Mouse (Mus musculus): Measurements from ENCODE around the gene Armh3.
A peak's percentile ranks its signal among the peaks of the same experiment; 100 is the strongest.

The Armh3 gene

GRCm38 (mm10) chr19:45903861-45904260 is 94.4 kb downstream of the Armh3 start:
- DNase-seq, result no peak

- no peak for DNase-seq
These were observed 95.8 kb downstream of the Armh3 start for GRCm38 (mm10) chr19:45902390-45903035.

- DNase-seq, result no peak
These were observed 97.5 kb downstream of the Armh3 start for GRCm38 (mm10) chr19:45900836-45901235.

GRCm38 (mm10) chr19:45895726-45896125 is 102.6 kb downstream of the Armh3 start:
- no peak for DNase-seq

DNA sequence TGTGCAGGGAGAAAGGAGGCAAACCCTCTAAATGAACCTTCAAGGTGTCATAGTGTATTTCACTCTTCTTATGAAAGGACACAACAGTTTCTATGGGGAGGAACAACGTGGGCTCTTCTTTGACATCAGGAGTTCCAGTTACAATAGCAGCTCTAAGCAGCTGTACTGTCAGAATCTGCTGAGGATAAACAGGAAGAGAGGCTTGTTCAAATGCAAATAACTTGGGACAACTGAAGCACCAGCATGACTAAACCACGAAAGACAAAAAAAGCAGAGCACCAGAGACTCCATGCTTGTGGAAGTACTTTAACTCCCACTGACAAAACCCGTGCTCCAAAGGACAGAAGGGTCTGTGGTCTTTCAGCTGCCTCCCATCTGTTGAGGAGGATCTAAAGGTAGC is 116.2 kb downstream of the Armh3 start:
- no peak for DNase-seq

DNA sequence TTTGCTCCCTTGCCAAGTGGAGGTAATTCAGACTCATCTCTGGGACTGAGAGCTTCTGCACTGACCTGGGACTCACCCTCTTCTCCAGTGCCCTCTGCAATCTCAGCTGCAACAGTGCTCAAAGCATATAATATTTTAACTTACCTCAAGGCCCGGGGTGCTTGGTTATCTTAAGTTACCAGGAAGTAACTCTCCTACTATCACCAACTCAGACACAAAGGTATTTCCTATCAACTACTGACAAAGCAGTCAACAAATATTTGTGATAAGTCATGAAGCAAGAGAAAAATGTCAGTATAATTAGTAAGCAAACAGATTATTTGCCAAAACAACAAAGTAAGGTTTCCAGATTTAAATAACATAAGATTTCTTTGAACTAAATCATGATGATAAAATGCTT is 125.0 kb downstream of the Armh3 start:
- no peak for DNase-seq

- DNase-seq, result no peak
These were observed 142.9 kb downstream of the Armh3 start for GRCm38 (mm10) chr19:45855284-45855920.

DNA sequence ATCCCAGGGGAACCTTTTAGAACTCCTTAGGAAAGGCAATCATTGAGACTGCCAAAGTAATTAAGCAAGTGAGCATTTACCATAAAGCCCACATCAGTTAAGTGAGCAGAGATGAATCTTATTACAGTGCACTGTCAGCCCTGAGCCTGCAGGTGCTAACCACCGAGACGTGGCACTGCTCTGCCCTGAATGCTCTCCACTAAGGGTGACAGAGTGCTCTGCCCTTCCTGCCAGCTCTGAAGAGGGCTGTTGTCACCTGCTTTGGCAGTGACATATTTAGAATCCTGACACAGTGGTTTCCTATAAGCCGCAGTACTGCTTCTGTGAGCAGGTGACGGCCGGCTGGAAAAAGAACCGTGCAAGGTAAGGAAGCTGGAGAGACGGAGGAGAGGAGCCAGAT is 143.8 kb downstream of the Armh3 start:
- DNase-seq, result peak; percentile 36 to 53

DNA sequence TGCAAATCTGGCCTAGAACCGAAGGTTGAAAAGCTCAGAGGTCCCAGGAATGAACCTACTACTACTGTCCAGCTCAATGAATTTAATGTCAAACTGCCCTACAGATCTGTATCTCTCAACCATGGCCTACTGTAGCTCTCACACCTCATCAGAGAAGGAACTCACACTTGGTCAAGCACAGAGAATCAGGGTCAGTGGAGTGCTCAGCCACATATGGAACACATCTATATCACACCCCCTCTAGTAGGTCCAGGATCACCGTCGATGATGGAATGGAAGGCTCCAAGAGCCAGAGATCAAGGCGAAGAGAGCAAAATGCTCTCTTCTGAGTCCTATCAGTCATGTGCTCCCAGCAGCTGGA is 150.6 kb downstream of the Armh3 start:
- DNase-seq, result no peak

GRCm38 (mm10) chr19:45847016-45847732 is 151.1 kb downstream of the Armh3 start:
- DNase-seq, result no peak

DNA sequence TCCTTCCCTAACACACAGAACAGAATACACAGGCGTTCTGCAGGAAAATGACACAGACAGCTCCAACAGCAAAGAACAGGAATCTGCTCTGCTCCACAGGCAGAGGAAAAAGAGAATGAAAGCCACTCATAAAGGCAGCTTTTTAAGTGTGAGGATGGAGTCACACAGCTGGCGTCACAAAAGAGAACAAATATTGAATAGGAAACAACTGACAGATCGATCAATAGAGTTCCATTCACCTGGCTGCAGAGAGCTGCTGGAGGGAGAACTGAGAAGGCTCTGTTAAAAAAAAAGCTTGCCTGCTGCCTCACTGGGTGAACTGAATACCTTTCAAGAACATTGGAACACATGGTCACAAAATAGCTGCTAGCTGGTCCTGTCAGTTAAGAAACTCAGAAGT is 154.1 kb downstream of the Armh3 start:
- DNase-seq, result no peak

- DNase-seq, result peak; percentile 23 to 36
These were observed 154.9 kb downstream of the Armh3 start for GRCm38 (mm10) chr19:45843424-45843823.

DNA sequence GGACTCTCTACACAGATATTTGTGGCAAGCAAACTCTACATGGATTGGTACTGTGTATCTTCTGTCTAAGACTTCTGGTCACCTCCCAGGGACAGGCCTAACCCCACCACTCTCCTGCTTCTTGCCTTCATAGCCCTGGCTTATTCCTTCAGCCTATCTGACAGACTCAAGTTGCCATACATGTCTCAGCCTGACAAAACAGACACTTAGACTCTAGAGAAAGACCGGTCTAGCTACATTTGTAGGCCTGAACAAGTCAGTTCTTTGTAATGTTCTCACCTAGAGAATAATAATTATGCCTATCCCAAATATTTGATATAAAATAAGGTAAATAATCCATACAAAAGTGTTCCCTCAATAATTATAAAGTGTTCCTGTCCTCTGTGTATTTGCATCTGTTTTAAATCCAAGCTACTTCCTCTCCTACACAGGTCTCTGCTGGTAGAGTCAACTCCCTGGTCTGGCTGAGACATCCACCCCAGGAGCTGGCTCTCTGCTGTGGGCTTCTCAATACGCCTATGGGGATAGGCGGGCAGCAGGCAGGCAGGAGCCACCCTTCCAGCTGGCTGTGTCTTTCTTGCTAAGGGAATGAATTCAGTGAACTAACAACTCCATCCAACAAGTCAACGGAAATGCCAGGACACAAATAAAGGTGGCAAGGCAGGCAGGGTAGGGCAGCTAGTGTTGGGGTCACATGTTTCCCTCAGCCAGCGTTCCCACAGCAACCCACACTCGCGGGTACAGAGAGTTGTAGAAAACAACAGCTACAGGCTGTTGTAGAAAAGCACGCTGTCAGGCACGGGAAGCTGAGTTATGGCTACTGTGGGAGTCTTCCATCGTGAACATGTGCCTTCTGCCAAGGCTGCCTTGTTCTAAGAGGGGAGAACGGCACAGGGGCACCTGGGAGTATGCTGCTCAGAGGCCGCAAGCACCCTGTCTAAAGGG is 161.0 kb downstream of the Armh3 start:
- DNase-seq, result no peak

- DNase-seq, result no peak
These were observed 162.8 kb downstream of the Armh3 start for GRCm38 (mm10) chr19:45835490-45835889.

- DNase-seq, result no peak
These were observed 164.6 kb downstream of the Armh3 start for GRCm38 (mm10) chr19:45833665-45834064.

DNA sequence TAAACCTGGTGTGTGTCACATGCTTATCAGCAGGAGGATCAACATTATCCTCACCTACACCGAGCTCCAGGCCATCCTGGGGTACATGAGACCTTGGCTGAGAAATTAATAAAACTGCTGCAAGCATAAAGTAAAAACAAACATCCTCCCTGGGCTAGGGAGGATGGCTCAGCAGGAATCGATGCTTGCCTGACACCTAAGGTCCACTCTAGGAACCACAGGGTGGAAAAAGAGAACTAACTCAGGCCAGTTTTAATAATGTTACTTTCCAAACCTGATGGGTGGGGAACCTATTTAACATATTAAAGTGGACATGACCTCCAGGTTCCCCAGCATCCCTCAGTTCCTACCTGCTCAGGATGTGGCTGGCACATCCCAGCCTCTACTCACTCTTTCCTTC is 167.6 kb downstream of the Armh3 start:
- DNase-seq, result no peak

- DNase-seq, result no peak
These were observed 170.6 kb downstream of the Armh3 start for GRCm38 (mm10) chr19:45827736-45828135.

- DNase-seq, result no peak
These were observed 171.2 kb downstream of the Armh3 start for GRCm38 (mm10) chr19:45827125-45827524.

DNA sequence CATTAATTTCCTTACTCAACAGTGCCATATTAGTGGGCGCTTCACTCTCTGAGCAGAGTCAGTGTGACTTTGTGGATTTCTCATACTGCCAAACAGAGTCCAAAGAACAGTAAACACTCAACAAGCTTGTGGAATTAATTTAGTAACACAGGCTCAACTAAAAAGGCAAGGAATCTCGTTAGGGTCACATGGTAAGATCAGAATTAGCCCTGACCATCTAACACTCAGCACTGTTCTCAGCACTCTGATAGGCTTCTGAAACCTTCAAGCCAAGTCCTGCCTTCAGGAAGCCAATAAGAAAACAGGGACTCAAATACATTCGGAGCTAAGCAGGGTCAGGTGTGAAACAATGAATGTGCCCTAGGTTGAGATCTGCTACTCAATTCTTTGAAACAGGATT is 172.1 kb downstream of the Armh3 start:
- DNase-seq, result no peak

DNA sequence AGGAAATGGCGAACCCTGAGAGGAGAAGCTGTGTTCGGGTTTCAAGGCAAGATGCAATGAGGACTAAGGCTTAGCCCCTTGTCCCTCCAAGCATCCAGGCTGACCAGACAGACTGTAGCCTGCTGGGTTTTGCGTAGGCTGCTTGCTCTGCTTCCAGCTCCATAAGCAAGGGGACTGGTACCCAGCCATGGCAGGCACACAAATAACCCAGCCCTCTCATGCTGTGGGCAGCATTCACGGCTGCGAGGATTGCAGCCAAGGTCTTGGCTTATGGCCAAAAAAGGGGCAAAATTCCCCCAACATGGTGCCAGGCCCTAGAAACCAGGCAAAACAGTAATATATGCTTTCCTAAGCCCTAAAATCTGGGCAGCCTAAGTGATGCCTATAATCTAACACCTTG is 176.5 kb downstream of the Armh3 start:
- DNase-seq, result no peak

DNA sequence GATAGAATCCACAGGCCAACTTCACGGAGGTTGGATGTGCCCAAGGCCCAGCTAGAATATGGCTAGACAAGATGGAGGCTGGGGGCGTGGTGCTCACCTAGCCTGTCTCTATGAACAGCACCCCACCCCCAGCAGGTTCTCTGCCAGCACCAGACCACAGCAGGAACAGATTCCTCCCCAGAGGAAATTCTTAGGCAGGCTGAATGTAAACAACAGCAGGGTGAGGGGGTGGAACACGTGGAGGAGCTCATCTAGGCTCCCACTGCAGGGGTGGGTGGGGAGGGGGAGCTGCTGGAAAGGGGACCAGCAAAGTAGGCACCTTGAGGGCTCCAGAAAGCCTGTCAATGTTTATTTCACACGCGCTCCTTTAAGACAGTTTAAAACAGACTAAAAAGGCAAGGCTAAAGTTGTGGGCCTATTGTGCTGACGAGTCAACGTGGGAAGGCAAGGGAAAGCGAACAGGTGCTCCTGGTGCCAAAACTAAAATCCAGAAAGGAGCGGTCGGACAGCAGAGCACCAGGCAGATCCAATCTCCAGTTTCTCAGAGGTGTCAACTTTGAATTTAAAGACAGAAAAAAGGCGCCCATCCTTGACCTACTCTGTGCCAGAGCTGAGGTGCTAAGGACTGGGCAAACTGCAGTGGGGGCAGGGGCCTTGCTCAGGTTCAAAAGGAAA is 180.3 kb downstream of the Armh3 start:
- DNase-seq, result no peak

DNA sequence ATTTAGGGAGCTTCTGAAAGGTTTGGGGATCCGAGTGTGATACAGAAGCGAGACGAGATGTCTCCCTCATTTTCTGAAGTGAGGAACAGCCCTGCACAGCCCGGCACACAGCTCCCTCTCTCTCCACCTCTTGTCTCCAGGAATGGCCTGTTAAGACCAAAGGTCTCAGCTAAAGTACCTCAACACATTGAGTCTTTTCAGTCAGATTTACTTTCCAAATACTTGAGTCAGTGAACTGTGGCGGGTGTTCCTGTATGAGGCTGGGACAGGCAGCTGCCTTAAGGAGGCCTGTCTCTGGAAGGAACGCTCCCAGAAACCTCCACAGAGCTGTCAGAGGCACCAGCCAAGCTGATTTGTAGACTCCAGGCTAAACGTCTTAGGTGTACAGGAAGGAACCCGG is 181.6 kb downstream of the Armh3 start:
- no peak for DNase-seq

All from thymus, adult 18-20 months (tissue).